Mouse (Mus musculus) limb, embryonic 13.5 days (tissue): ENCODE measurements around the gene Mrgprg. TPM values are rescaled to one million over a fixed set of nuclear protein-coding genes. Genes with fewer than 3 reads are reported as not detected.

Experiments
- ATAC-seq: fragments of 200-750 bp; cut with Nextera tagmentation; 2 replicates; pipeline ENCODE4 v1.8.0; 2017; ENCODE audit warnings: low read depth, moderate number of reproducible peaks, moderate TSS enrichment; ENCODE audit not compliant: low FRiP score
- H3K27ac ChIP-seq: fragments of 300-500 bp; sonication (generic); 2 replicates; pipeline ENCODE4 v1.5.1; 2015; ENCODE audit warnings: inconsistent platforms, mild to moderate bottlenecking, moderate library complexity
- H3K27me3 ChIP-seq: fragments of 300-500 bp; sonication (generic); 2 replicates; pipeline ENCODE4 v1.6.1; 2015; ENCODE audit warnings: mild to moderate bottlenecking, inconsistent platforms
- H3K36me3 ChIP-seq: fragments of 300-500 bp; sonication (generic); 2 replicates; pipeline ENCODE4 v1.6.1; 2015; ENCODE audit warnings: inconsistent platforms, mild to moderate bottlenecking, moderate library complexity
- H3K4me1 ChIP-seq: fragments of 300-500 bp; sonication (generic); 2 replicates; pipeline ENCODE4 v1.6.1; 2015; ENCODE audit warnings: inconsistent platforms
- H3K4me2 ChIP-seq: fragments of 300-500 bp; sonication (generic); replicated peaks from 2 replicates; pipeline ENCODE4 v1.6.1; 2015; ENCODE audit warnings: inconsistent platforms, mild to moderate bottlenecking, moderate library complexity
- H3K4me3 ChIP-seq: fragments of 300-500 bp; sonication (generic); 2 replicates; pipeline ENCODE4 v1.5.1; 2015; ENCODE audit warnings: moderate library complexity, mild to moderate bottlenecking, inconsistent platforms
- H3K9ac ChIP-seq: fragments of 300-500 bp; sonication (generic); 2 replicates; pipeline ENCODE4 v1.6.1; 2015; ENCODE audit warnings: mild to moderate bottlenecking, inconsistent platforms
- H3K9me3 ChIP-seq: fragments of 300-500 bp; sonication (generic); 2 replicates; pipeline ENCODE4 v1.6.1; 2016; ENCODE audit warnings: inconsistent platforms
- WGBS: fragments of 180-500 bp; shearing (Covaris S2); methylation state at CpG from one replicate; pipeline ENCODE4 v1.1.7; 2015; 5-methylcytosine and 5-hydroxymethylcytosine counted together
- polyA plus RNA-seq: library from polyadenylated mRNA; unstranded; fragments of >200 nt; fragmentation: Nextera tagmentation; extraction: Ambion mirVana; gene quantifications from 2 replicates; pipeline ENCODE4 v1.2.1, GENCODE M21; 2015

Gene Mrgprg
- polyA plus RNA-seq, 1 experiment from 2014 or later: not detected

GRCm38 (mm10) chr7:143776137-143776536 lies 9.3 kb upstream of the Mrgprg start:
- no peak for ATAC-seq
- Histone ChIP-seq H3K36me3 (no peaks in the 10 kb centered on the region), H3K27ac (no peak overlapping the region), H3K4me1 (no peaks in the 10 kb centered on the region), H3K4me2 (no peak overlapping the region), H3K9ac (no peak overlapping the region), H3K9me3 (no peaks in the 10 kb centered on the region), H3K4me3 (no peak overlapping the region), H3K27me3 (no peaks in the 10 kb centered on the region)
- 26% methylated on average over 3 of the region's 3 CpGs for WGBS

- H3K9ac ChIP-seq: no peak overlapping the region
- H3K4me2 ChIP-seq: no peak overlapping the region
- no peaks in the 10 kb centered on the region for H3K9me3 ChIP-seq
- WGBS: 47% methylated on average over 1 of the region's 1 CpGs
- H3K27ac ChIP-seq: no peak overlapping the region
- peaks cover 29% of the 10 kb centered on the region for H3K27me3 ChIP-seq
- no peaks in the 10 kb centered on the region for H3K36me3 ChIP-seq
- no peak overlapping the region for H3K4me3 ChIP-seq
- ATAC-seq: no peak
- H3K4me1 ChIP-seq: no peaks in the 10 kb centered on the region
Measured at GRCm38 (mm10) chr7:143769461-143769860, 2.7 kb upstream of the Mrgprg start.

- Histone ChIP-seq H3K36me3 (no peaks in the 10 kb centered on the region), H3K27me3 (peaks cover 34% of the 10 kb centered on the region), H3K9me3 (no peaks in the 10 kb centered on the region), H3K4me2 (no peak overlapping the region), H3K27ac (no peak overlapping the region), H3K9ac (no peak overlapping the region), H3K4me3 (no peak overlapping the region), H3K4me1 (no peaks in the 10 kb centered on the region)
- WGBS: 76% methylated on average over 6 of the region's 6 CpGs
- ATAC-seq: no peak
Measured at GRCm38 (mm10) chr7:143768267-143768666, 1.5 kb upstream of the Mrgprg start.

GRCm38 (mm10) chr7:143764876-143765530 lies 1.8 kb downstream of the Mrgprg start:
- H3K4me1 ChIP-seq: no peaks in the 10 kb centered on the region
- no peak overlapping the region for H3K27ac ChIP-seq
- WGBS: 76% methylated on average over 19 of the region's 19 CpGs
- no peak overlapping the region for H3K9ac ChIP-seq
- ATAC-seq: no peak
- H3K4me3 ChIP-seq: no peak overlapping the region
- H3K36me3 ChIP-seq: no peaks in the 10 kb centered on the region
- no peaks in the 10 kb centered on the region for H3K9me3 ChIP-seq
- H3K27me3 ChIP-seq: peaks cover 34% of the 10 kb centered on the region
- no peak overlapping the region for H3K4me2 ChIP-seq

- no peak overlapping the region for H3K27ac ChIP-seq
- H3K4me3 ChIP-seq: no peak overlapping the region
- no peak overlapping the region for H3K9ac ChIP-seq
- WGBS: 18% methylated on average over 3 of the region's 3 CpGs
- no peaks in the 10 kb centered on the region for H3K9me3 ChIP-seq
- H3K4me2 ChIP-seq: no peak overlapping the region
- H3K27me3 ChIP-seq: peaks cover 34% of the 10 kb centered on the region
- H3K36me3 ChIP-seq: no peaks in the 10 kb centered on the region
- no peak for ATAC-seq
- no peaks in the 10 kb centered on the region for H3K4me1 ChIP-seq
Measured at GRCm38 (mm10) chr7:143763794-143764193, 3.0 kb downstream of the Mrgprg start.

- H3K36me3 ChIP-seq: no peaks in the 10 kb centered on the region
- ATAC-seq: no peak
- no peak overlapping the region for H3K9ac ChIP-seq
- WGBS: 61% methylated on average over 3 of the region's 3 CpGs
- peaks cover 21% of the 10 kb centered on the region for H3K27me3 ChIP-seq
- peaks cover 14% of the 10 kb centered on the region for H3K4me1 ChIP-seq
- H3K4me3 ChIP-seq: no peak overlapping the region
- no peak overlapping the region for H3K27ac ChIP-seq
- H3K4me2 ChIP-seq: no peak overlapping the region
- no peaks in the 10 kb centered on the region for H3K9me3 ChIP-seq
Measured at GRCm38 (mm10) chr7:143758956-143759355, 7.8 kb downstream of the Mrgprg start.

- Histone ChIP-seq H3K4me2 (peak overlapping the region; percentile 79), H3K27ac (no peak overlapping the region), H3K27me3 (peaks cover 20% of the 10 kb centered on the region), H3K9ac (no peak overlapping the region), H3K36me3 (no peaks in the 10 kb centered on the region), H3K4me3 (no peak overlapping the region), H3K4me1 (peaks cover 14% of the 10 kb centered on the region), H3K9me3 (no peaks in the 10 kb centered on the region)
- no peak for ATAC-seq
- 70% methylated on average over 3 of the region's 3 CpGs for WGBS
Measured at GRCm38 (mm10) chr7:143757696-143758095, 9.1 kb downstream of the Mrgprg start.

GRCm38 (mm10) chr7:143757027-143757390 lies 9.8 kb downstream of the Mrgprg start:
- Histone ChIP-seq H3K36me3 (no peaks in the 10 kb centered on the region), H3K27me3 (peaks cover 20% of the 10 kb centered on the region), H3K9me3 (no peaks in the 10 kb centered on the region), H3K4me2 (peak overlapping the region; percentile 79), H3K4me1 (peaks cover 14% of the 10 kb centered on the region), H3K4me3 (peak overlapping the region; percentile 42), H3K27ac (no peak overlapping the region), H3K9ac (peak overlapping the region; percentile 61)
- ATAC-seq: peak; percentile 89
- WGBS: 2% methylated on average over 15 of the region's 15 CpGs

- Histone ChIP-seq H3K27ac (no peak within 1 kb of the TSS), H3K9me3 (no peaks in the 10 kb centered on the region), H3K9ac (peak within 1 kb of the TSS; percentile 61), H3K4me3 (peak within 1 kb of the TSS; percentile 42), H3K4me2 (peak within 1 kb of the TSS; percentile 79), H3K27me3 (peaks cover 20% of the 10 kb centered on the region), H3K36me3 (no peaks in the 10 kb centered on the region), H3K4me1 (peaks cover 14% of the 10 kb centered on the region)
- WGBS: 30% methylated on average over 22 of the region's 22 CpGs
- no peak; the same call in none of the 2 replicates for ATAC-seq
Measured at GRCm38 (mm10) chr7:143756125-143757026, 10.4 kb downstream of the Mrgprg start, which contains the start of gene Osbpl5. Gene Osbpl5, minus strand, starts transcription at chr7:143756985.

- peak overlapping the region; percentile 79 for H3K4me2 ChIP-seq
Measured at GRCm38 (mm10) chr7:143755357-143756124, 11.3 kb downstream of the Mrgprg start.

GRCm38 (mm10) chr7:143753990-143754715 lies 12.6 kb downstream of the Mrgprg start:
- H3K4me1 ChIP-seq: peaks cover 14% of the 10 kb centered on the region
- no peak overlapping the region for H3K4me2 ChIP-seq
- WGBS: 49% methylated on average over 5 of the region's 5 CpGs
- H3K9me3 ChIP-seq: no peaks in the 10 kb centered on the region
- ATAC-seq: no peak
- H3K4me3 ChIP-seq: no peak overlapping the region
- H3K27me3 ChIP-seq: peaks cover 20% of the 10 kb centered on the region
- H3K36me3 ChIP-seq: no peaks in the 10 kb centered on the region
- H3K9ac ChIP-seq: no peak overlapping the region
- H3K27ac ChIP-seq: no peak overlapping the region

More at GRCm38 (mm10) chr7:143755357-143756124, 11.3 kb downstream of the Mrgprg start:
- H3K36me3 ChIP-seq: no peaks in the 10 kb centered on the region
- peaks cover 14% of the 10 kb centered on the region for H3K4me1 ChIP-seq
- no peak overlapping the region for H3K9ac ChIP-seq
- H3K9me3 ChIP-seq: no peaks in the 10 kb centered on the region
- H3K27me3 ChIP-seq: peaks cover 20% of the 10 kb centered on the region
- H3K4me3 ChIP-seq: no peak overlapping the region
- no peak overlapping the region for H3K27ac ChIP-seq
- ATAC-seq: no peak
- WGBS: 66% methylated on average over 9 of the region's 9 CpGs
